Mouse (Mus musculus): ENCODE data around the gene Plekhg2. TPM values are rescaled to one million over a fixed set of nuclear protein-coding genes. Genes with fewer than 3 reads are reported as not detected.
"Not testable (repeated sequence)": the region's sequence is repeated elsewhere in the genome, so short reads cannot be mapped to it uniquely, and the experiment has no call there.

Gene Plekhg2
- total RNA-seq (2015; ENCODE audit: low replicate concordance): 2.1 and 5.8 TPM in 2 replicates
- 1.0 and 3.1 TPM in 2 replicates for total RNA-seq (2017; ENCODE audit: low replicate concordance)

GRCm38 (mm10) chr7:28372251-28373108, at the start of gene Plekhg2:
TSS of gene Plekhg2 (minus strand) at chr7:28372599.
- ATAC-seq (replicated peaks; ENCODE audit: low FRiP score, poor library complexity, severe bottlenecking): peak; percentile 67

DNA sequence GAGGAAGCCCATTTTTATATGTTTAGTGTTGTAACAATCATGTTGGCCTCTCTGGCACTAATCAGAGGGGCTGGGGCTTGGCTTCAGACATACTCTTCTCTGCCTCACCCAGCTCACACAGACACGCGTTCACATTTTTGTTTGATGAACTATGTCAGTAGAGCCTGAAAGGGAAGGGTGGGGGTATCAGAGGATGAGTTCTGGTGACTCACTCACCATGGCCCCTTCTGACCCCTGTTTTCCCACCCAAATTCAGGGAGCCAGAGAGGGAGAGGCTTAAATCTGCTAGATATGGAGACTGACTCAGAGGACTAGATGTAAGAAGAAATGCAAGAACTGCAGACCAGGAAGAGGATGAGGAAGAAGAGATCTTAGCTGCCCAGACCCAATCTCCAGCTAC, 47.0 kb upstream of the Plekhg2 start:
- no peak for ATAC-seq (replicated peaks; ENCODE audit: low FRiP score, poor library complexity, severe bottlenecking)

GRCm38 (mm10) chr7:28418096-28418670, 45.8 kb upstream of the Plekhg2 start:
- ATAC-seq (replicated peaks; ENCODE audit: low FRiP score, poor library complexity, severe bottlenecking): no peak

DNA sequence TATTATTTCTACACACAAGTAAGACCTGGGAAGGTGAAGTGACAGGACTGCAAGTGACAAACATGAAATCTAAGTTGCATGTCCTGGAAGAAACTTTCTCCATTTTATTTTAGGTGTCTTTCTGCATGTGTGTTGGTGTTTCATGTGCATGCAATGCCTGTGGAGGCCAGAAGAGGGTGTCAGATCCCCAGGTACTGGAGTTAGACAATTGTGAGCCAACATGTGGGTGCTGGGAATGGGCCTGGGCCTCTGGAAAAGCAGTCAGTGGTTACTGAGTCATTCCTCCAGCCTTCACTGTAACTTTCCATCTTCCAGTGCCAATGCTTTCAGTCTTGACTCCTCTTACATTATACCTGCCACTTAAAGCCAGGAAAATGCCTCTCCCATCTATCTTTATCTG, 45.0 kb upstream of the Plekhg2 start:
- ATAC-seq (replicated peaks; ENCODE audit: low FRiP score, poor library complexity, severe bottlenecking): no peak

DNA sequence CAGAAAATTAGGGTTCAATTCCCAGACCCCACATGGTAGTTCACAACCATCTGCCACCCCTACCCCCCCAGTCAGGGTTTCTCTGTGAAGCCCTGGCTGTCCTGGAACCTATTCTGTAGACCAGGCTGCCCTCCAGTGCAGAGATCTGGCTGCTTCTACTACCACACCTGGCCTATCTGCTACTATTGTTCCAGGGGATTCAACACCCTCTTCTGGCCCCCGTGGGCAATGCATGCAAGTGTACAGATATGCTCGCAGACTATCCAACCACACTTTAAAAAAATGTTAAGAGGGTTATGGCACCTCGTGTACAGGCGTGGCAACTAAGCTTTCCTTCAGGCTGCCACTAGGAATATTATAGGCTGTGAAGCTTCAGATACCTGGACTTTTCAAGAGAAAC, 40.4 kb upstream of the Plekhg2 start:
- ATAC-seq (replicated peaks; ENCODE audit: low FRiP score, poor library complexity, severe bottlenecking): no peak

DNA sequence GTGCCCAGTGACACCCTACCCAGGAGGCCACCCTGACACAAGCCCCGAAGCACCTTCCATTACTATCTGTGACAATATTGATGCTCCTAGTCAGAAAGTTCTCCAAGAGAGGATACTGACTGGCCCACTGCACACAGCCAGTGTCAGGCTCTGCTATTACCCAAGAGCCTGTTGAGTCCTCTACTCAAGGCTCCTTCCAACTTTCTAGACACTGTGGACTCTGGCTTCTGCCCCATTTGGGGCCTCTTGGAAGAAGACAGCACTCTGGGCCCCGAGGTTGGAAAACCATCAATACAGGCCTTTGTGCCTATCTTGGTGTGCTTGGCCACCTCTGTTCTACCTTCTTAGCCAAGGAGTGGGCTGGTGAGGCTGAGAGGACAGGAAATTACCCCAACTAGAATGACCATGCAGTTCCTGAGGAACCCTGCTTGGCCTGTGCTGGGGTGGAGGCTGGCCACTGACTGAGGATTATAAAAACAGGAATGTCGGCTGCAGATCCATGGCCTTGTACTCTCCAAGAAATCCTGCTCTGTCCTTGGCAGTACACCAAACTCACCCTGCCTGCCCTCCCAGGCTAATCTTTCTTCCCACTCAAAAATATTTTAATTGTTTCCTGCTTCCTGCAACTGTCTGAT, 38.6 kb upstream of the Plekhg2 start:
- no peak for ATAC-seq (replicated peaks; ENCODE audit: low FRiP score, poor library complexity, severe bottlenecking)

- no peak for ATAC-seq (replicated peaks; ENCODE audit: low FRiP score, poor library complexity, severe bottlenecking)
Measured at GRCm38 (mm10) chr7:28401942-28402341, 29.5 kb upstream of the Plekhg2 start.

DNA sequence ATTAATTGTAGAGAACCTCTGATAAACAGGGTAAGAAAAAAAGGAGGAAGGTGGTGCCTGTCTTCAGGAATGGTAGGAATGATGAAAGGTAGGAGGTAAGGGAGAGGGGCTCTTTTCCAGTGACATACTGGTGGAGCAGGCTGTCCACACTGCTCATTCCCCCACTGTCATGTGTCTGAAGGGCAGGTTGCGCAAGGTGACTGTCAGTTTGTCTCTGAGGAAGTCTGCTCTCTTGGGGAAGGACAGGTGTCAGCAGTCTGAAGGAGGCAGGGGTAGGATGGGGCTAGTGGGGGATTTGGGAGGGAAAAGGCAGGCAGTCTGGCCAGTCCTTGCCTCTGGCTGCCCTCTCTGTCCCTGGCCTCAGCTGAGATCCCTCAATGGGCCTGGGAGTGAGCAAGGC, 28.6 kb upstream of the Plekhg2 start:
- ATAC-seq (replicated peaks; ENCODE audit: low FRiP score, poor library complexity, severe bottlenecking): no peak

DNA sequence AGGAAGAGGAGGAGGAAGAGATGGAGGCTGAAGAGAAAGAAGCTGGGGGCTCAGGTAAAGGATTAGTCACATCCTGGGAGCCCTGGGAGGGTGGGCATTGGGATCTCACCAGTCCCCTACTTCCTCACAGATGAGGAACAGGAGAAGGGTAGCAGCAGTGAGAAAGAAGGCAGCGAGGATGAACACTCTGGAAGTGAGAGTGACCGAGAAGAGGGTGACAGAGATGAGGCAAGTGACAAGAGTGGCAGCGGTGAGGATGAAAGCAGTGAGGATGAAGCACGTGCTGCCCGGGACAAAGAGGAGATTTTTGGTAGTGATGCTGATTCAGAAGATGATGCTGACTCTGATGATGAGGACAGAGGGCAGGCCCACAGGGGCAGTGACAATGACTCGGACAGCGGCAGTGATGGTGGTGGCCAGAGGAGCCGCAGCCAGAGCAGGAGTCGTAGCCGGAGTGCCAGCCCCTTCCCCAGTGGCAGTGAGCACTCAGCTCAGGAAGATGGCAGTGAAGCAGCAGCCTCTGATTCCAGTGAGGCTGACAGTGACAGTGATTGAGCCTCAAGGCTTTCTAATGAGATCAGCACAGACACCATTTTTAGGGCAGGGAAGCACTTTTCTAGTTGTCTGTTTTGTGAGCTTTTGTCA, 26.4 kb upstream of the Plekhg2 start:
- no peak for ATAC-seq (replicated peaks; ENCODE audit: low FRiP score, poor library complexity, severe bottlenecking)

DNA sequence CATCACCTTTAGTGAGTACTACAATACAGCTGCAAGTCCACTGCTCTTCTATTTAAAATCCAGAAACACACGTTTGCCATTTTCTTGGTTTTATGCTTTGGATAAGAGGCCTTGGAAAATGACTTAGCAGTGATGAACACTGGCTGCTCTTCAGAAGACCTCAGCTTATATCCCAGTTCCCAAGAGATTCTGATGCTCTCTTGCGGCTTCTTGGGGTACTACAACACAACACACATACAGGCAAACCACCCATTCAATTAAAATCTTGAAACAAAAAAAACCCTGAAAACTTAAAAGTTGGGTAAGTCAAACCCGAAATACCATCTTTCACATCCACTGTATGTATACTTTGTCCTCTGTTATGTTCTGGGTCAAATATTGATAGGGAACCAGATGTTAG, 25.6 kb upstream of the Plekhg2 start:
- ATAC-seq (replicated peaks; ENCODE audit: low FRiP score, poor library complexity, severe bottlenecking): no peak

DNA sequence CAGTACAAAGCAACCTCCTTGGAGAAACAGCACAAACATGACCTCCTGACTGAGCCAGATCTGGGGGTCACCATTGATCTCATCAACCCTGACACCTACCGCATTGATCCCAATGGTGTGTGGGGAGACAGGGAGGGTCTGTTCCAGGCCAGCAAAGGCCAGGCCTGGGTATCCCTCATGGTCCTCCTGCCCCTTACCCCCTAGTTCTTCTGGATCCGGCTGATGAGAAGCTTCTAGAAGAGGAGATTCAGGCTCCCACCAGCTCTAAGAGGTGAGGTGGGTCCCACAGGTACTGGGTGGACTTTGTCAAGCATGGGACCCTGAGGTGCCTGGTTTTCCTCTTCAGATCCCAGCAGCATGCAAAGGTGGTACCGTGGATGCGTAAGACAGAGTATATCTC, 23.0 kb upstream of the Plekhg2 start:
- ATAC-seq (replicated peaks; ENCODE audit: low FRiP score, poor library complexity, severe bottlenecking): no peak

DNA sequence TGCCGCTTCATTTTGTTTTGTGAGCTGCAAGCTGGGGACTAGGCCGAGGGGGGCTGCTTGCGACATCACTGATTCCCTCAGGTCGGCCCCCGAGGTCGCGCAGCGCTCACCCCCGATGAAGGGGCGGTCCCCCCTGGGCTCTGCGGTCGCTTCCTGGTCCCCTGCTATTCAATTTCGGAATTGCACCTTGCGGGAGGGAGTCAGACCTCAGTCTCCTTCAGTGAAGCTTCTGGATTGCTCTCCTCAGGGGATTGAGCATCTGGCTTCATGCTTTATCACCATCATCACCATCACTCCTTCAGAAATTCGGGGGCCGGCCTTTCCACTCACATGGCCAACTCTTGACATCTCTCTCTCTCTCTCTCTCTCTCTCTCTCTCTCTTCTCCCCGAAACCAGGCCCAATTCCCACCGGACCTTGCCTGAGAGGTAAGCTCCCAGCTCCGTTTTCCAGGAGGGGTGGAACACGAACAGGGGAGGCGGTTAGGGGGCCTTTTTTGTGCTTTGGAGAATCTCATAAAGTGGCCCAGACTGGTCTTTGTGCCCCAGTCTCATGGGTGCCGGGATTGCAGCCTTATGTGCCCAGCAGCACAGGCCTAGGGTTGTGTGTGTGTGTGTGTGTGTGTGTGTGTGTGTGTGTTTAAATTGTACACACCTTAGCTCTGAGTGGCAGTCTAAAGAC, 21.0 kb upstream of the Plekhg2 start:
- no peak for ATAC-seq (replicated peaks; ENCODE audit: low FRiP score, poor library complexity, severe bottlenecking)

GRCm38 (mm10) chr7:28392429-28393271, 20.3 kb upstream of the Plekhg2 start, which contains the start of the genes Med29 and Paf1:
TSS of gene Med29 (minus strand) at chr7:28392708.
TSS of gene Paf1 (plus strand) at chr7:28392951.
- ATAC-seq (replicated peaks; ENCODE audit: low FRiP score, poor library complexity, severe bottlenecking): peak; percentile 99

DNA sequence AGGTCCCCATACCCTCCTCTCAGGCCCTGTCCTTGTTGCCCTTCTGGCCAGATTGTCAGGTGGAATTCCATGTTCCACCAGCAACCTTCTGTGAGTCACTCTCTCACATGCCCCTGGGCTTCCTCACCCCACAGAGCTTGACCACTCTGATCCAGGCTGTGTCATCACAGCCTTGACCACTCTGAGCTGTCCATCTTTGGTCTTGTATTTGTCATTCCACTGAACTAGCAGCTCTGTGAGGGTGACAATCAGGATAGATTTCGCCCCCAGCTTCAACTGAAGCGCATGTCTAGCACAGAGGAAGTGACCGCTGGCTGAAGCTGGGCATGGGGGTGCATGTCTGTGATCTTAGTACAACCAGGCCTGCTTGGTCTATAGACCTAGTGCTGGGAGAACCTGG, 17.9 kb upstream of the Plekhg2 start:
- no peak for ATAC-seq (replicated peaks; ENCODE audit: low FRiP score, poor library complexity, severe bottlenecking)

GRCm38 (mm10) chr7:28387384-28387783, 15.0 kb upstream of the Plekhg2 start:
- not testable (repeated sequence) for ATAC-seq (replicated peaks; ENCODE audit: low FRiP score, poor library complexity, severe bottlenecking)

DNA sequence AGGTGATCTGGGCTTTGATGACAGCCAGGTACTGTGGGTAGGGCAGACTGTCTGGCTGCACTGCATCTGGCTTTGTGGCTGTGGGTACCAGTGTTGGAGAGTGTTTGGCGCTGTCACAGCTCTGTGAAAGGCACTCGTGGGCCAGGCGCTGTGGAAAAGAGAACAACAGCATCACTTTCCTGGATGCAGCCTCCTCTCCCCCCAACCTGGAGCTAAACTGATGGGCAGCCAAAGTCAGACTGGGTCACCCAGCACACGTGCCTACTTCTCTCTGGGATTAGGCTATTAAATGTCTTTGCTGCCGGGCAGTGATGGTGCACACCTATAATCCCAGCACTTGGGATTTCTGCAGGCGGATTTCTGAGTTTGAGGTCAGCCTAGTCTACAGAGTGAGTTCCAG, 14.5 kb upstream of the Plekhg2 start:
- ATAC-seq (replicated peaks; ENCODE audit: low FRiP score, poor library complexity, severe bottlenecking): 0 out of 2 replicates have a peak, but pooled peaks have one; percentile 4

- ATAC-seq (replicated peaks; ENCODE audit: low FRiP score, poor library complexity, severe bottlenecking): peak; percentile 73
Measured at GRCm38 (mm10) chr7:28386462-28386861, 14.1 kb upstream of the Plekhg2 start.

GRCm38 (mm10) chr7:28386007-28386406, 13.6 kb upstream of the Plekhg2 start:
- no peak for ATAC-seq (replicated peaks; ENCODE audit: low FRiP score, poor library complexity, severe bottlenecking)

GRCm38 (mm10) chr7:28385196-28385595, 12.8 kb upstream of the Plekhg2 start:
- no peak for ATAC-seq (replicated peaks; ENCODE audit: low FRiP score, poor library complexity, severe bottlenecking)
